Mouse (Mus musculus) thymus, postnatal 0 days (tissue): ENCODE measurements at regions not wholly inside any gene's neighbourhood (a gene's known extent, or its start where the extent isn't known, plus 50 kb on each side); places are given as distances from the start of the nearest gene placed in this dataset.

Experiments used
- DNase-seq: peaks from one replicate; pipeline ENCODE4 v3.0.0-alpha.2; 2015; ENCODE audit warnings: low spot score

DNA sequence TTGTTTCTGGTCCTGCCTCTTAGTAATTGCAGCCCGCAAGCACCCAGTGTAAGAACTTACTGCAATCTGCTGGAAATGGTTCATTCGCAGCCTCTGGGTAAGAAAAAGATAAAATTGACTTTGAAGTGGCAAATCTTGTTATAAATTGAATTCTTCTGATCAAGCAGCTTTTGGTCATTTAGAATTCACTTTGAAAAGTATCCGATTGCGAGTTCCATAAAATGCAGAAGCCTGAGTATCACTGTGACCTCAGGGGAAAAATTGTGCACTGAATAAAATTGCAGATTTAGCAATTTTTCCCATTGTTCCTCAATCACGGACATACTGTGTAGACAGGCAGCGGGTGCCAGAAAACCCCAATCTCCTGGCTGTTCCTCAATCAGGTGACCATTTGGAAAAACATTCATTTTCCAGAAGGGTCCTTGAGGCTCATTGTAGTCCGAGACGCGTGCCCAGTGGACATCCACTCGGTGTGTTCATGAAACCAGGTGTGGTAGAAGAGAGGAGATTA lies 320.4 kb downstream of the Cmpk2 start:
- DNase-seq = no peak

DNA sequence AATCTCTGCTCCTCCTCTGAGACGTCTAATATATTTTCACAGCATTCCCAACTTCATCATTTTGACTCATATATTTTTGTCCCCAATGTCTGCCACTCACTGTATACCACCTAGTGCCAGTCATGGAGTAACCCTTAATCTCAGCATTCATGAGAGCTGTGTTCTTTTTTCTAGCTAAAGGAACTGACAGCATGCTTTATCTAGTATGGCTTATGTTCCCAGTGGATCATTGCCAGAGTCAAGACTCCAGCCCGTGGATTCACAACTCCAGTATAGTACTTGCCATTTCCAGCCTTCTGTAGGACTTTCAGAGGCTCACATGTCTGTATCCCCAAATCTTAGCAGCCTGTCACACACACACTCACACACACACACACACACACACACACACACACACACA lies 316.5 kb downstream of the Cmpk2 start:
- DNase-seq = no peak

DNA sequence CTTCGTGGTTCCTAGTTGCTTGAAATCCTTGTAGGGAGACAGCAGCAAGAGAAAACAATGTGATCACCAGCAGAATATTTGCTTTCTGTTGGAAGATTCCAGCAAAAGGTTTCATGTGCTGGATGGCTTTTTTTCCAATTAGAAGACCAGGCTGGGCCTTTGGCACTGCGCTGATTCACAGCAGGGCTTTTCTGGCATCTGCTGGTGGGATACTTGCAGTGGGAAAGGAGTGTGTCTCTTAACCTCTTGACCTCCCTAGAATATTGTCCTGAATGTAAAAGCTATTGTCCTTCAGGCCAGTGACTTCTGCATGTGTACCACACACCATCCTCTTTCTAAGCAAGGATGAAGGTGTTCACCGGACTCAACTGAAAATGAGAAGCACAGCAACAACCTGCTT lies 315.4 kb downstream of the Cmpk2 start:
- DNase-seq = no peak

DNA sequence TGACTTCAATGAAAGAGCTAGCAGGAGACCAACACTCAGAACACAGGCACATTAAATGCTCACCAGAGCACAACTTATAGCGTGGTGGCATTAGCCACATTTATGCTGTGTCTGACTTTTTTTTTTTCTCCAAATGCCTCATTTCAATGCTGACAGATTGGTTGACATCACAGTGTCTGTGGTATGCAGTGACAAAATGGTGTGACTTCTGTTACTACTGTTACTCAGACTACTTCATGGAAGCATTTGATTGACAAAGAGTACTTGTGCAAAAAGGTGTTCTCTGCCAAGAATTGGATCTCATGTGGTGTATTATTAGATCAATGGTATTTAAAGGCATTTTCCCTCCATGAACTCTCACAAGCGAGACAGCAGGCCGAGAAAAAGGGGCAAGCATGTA lies 314.8 kb downstream of the Cmpk2 start:
- no peak for DNase-seq

DNA sequence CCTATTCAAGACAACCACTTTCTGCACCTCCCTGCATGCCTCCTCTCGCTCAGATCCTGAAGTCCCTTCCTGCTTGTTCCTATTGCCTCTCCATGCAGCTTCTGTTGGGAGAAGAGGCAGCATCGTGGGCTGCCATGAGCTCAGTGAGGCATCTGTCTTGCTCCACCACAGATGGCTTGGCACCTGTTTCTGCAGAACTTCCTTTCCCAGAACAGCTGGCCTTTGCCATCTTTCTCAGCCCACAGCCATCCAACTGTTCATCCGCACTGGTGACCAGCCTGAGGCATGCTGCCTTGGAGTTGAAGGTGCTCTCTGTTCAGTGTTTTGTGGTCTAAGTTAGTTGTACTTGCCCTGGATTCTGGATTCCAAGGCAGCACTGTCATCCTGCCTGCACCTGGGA lies 312.5 kb downstream of the Cmpk2 start:
- no peak for DNase-seq

DNA sequence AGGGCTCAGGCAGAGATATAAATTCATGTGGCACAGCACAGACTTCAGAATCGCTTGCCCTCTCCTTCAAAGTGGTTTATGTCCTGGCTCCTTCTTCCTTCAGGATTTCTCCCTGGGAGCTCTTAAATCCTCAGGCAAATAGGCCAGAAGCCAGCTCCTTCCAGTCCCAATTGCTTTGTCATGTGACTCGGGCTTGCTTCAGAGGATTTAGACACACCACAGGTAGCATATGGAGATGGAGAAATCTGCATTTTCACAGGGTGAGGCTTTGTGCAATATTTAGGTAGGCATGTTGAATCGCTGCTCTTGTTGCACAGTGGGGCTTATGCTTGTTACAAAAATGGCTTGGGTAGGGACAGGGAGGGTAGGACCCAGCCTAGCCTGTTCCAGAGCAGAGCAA lies 309.8 kb downstream of the Cmpk2 start:
- no peak for DNase-seq

DNA sequence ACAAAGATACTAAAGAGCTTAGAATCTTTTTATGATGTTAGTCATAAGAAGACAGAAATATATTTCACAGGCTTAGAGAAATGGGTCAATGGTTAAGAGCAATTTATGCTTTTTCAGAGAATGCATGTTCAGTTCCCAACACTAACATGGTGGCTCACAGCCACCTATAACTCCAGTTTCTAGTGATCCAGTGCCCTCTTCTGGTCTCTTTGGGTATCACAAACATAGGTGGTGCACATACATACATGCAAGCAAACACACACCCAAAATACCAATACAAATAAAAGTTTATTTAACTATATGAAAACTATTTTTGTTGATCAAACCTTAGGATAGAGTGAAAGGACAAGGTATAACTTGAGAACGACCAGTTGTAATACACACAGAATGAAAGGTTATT lies 308.0 kb downstream of the Cmpk2 start:
- no peak for DNase-seq

DNA sequence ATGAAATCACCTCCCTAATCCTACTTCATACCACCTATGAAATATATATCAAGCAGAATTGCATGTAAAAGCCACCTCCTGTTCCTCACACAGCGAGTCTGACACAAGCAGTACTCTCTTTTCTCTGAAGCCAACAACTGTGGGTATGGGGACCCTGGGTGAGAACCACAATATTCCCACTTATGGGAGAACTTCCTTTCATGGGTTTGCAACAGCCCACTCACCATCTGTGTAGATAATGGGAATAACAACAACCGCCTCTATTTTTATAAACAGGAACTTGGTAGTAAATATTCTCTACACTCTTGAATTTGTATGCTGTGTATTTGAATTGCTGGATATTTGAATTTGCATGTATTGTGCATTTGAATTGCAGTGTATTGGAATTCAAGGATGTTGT lies 305.0 kb downstream of the Cmpk2 start:
- DNase-seq = no peak

- no peak for DNase-seq
Measured at GRCm38 (mm10) chr12:26770753-26771583, 302.0 kb downstream of the Cmpk2 start.

- no peak for DNase-seq
Measured at GRCm38 (mm10) chr12:26767551-26767950, 298.5 kb downstream of the Cmpk2 start.

- no peak for DNase-seq
Measured at GRCm38 (mm10) chr12:26758657-26759325, 289.8 kb downstream of the Cmpk2 start.

- no peak for DNase-seq
Measured at GRCm38 (mm10) chr12:26756284-26756683, 287.3 kb downstream of the Cmpk2 start.

- no peak for DNase-seq
Measured at GRCm38 (mm10) chr12:26754611-26755010, 285.6 kb downstream of the Cmpk2 start.

DNA sequence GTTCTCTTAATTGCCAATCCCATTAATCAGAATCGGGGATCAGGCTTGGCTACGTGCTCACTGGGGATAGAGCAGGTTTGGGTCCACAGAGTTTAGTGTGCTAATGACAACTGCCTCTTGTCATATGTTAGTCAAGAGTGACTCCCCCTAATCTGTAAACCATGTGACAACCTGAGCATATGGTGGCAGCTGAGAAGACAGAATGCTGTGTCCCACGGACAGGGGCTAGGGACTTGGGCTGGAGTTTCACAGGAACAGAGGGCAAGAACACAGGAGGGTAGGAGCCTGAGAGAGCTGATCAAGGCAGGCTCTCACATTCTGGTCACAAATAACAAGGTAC lies 265.5 kb downstream of the Cmpk2 start:
- DNase-seq = no peak

GRCm38 (mm10) chr12:26733822-26734557 lies 265.0 kb downstream of the Cmpk2 start:
- DNase-seq = no peak

DNA sequence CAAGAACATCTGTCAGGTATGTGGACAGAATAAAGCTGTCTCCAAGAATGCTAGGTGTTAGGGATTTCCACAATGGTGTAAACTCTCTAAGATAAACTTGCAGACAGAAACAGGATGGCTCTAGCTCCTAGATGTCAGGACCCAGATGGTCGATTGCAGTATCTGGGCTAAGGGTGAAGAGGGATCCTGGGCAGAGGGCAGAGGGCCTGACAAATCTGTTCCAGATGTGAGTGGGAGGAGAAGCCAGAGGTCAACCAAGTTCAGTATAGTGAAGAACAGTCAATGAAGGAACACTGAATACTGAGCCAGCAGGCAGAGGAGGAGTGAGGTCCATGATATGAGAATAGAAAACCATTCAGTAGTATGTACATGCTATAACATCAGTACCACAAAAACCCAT lies 254.4 kb downstream of the Cmpk2 start:
- DNase-seq = no peak

- no peak for DNase-seq
Measured at GRCm38 (mm10) chr12:26698838-26699237, 229.8 kb downstream of the Cmpk2 start.

GRCm38 (mm10) chr12:26688048-26688447 lies 219.0 kb downstream of the Cmpk2 start:
- DNase-seq = no peak

GRCm38 (mm10) chr12:26680568-26680947 lies 211.6 kb downstream of the Cmpk2 start:
- DNase-seq = no peak

GRCm38 (mm10) chr12:26679887-26680567 lies 211.0 kb downstream of the Cmpk2 start:
- no peak for DNase-seq

DNA sequence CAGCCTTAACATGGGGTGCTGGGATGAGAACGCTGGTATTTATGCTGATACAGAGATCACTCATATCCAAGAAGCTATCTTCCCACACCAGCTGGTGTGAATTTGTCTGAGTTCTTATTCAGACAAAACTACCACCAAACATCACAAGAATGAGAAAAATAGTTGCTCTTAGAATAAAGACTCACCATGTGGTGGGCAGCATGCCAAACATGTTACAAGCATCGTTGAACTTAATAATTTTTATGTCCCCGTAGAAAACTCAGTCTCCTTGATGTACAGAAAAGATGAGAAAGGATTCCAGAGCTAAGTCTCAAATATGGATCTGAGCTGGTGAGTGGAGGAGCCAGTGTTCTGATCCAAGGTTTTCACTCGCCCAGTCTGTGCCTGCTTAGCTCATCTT lies 196.5 kb downstream of the Cmpk2 start:
- no peak for DNase-seq

DNA sequence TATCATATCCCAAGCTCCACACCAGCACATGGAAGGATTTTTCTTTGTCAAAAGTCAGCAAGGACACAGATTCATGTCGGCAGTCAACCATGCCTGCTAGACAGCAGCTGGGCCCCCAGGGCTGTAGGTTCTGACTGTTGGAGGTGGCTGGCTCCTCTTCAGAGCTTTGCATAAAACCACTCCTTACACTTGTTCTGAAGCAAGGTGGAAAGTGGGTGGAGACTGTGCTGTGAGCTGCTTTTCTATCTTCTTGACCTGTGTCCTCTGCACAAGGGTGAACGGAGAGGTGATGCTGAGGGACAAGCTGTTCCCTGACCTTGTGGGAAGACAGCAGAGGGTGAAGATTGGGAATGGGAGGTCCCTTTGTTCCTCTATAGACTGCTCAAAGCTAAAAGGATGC lies 185.2 kb downstream of the Cmpk2 start:
- no peak for DNase-seq
